Mouse (Mus musculus) urinary bladder, postnatal 25 days (tissue): ENCODE measurements around the gene Edc4.

Source experiments
- DNase-seq: peaks from one replicate; pipeline ENCODE4 v3.0.0; 2022; ENCODE audit warnings: low spot score

Gene Edc4

GRCm38 (mm10) chr8:105874301-105874700 lies 6.4 kb upstream of the Edc4 start:
- DNase-seq, result no peak

- no peak for DNase-seq
Measured at GRCm38 (mm10) chr8:105889756-105890465, 9.2 kb downstream of the Edc4 start.

DNA sequence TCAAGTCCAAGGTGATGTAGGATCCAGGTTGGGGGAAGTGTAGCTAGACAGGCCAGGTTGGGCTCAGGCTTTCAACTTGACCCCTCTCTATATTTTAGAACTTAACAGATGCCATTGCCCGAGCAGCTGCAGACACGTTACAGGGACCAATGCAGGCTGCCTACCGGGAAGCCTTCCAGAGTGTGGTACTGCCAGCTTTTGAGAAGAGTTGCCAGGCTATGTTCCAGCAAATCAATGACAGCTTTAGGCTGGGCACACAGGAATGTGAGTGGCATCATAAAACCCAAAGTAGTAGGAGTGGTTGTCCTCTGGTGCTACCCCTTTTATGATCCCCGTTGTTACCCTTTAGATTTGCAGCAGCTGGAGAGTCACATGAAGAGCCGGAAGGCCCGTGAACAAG lies 10.2 kb downstream of the Edc4 start:
- no peak for DNase-seq

DNA sequence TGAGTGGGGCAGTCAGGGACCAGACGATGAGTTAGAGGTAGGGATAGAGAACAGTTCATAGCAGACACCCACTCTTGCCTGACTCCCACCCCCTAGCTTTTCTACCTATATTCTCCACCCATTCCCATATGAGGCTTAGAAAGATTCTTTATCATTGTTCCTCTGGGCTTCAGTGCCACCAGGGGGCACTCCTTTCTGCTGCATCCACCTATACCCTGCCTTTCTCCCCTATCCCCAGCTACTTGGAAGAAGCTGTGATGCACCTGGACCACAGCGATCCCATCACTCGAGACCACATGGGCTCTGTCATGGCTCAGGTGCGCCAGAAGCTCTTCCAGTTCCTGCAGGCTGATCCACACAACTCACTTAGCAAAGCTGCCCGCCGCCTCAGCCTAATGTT lies 11.8 kb downstream of the Edc4 start:
- no peak for DNase-seq

- peak; percentile 39 for DNase-seq
Measured at GRCm38 (mm10) chr8:105893339-105893738, 12.7 kb downstream of the Edc4 start, which contains the start of gene Nrn1l. Gene Nrn1l (plus strand): TSS chr8:105893567.

GRCm38 (mm10) chr8:105897801-105898480 lies 17.3 kb downstream of the Edc4 start:
- DNase-seq, result no peak

GRCm38 (mm10) chr8:105900180-105900940 lies 19.7 kb downstream of the Edc4 start, which contains the start of gene Pskh1:
Gene Pskh1 (plus strand): TSS chr8:105900441.
- peak; percentile 92 for DNase-seq

DNA sequence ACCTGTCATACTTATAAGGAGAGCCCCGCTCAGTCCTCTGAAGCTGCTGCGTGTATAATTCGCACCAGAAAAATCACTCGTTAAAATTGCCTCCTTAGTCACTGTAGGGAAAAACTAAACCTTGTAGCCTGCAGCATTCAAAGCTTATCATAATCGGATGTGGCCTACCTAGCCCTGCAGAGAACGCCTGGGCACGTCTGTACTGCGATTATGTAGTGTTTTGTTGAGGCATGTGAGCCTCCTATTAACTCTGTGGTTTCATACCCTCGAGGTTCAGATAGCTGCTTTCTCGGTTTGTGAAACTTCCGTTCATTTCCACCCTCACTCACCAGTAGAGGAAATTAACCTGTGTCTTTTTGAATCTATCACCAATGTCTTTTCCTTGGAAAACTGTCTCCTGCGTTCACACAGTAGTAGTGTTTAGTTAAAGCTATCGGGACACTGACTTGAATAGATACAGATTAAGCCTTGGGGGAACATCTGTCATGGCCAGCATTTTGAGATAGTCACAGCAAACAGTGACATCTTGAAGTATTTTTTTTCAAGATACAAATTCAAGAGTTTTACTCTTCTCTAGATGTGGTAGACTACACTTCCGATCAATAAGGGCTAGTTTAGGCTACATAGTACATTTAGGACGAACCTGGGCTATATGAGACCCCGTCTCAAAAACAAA lies 20.4 kb downstream of the Edc4 start:
- DNase-seq, result no peak

GRCm38 (mm10) chr8:105919390-105919789 lies 38.7 kb downstream of the Edc4 start:
- no peak for DNase-seq

GRCm38 (mm10) chr8:105925123-105925522 lies 44.4 kb downstream of the Edc4 start:
- no peak for DNase-seq

GRCm38 (mm10) chr8:105930602-105931001 lies 49.9 kb downstream of the Edc4 start:
- peak; percentile 87 for DNase-seq

GRCm38 (mm10) chr8:105931271-105931670 lies 50.6 kb downstream of the Edc4 start:
- no peak for DNase-seq

GRCm38 (mm10) chr8:105932525-105932924 lies 51.8 kb downstream of the Edc4 start:
- DNase-seq, result no peak

GRCm38 (mm10) chr8:105933762-105934161 lies 53.1 kb downstream of the Edc4 start, which contains the start of gene Ctrl:
Gene Ctrl (minus strand): TSS chr8:105933862.
- no peak for DNase-seq

DNA sequence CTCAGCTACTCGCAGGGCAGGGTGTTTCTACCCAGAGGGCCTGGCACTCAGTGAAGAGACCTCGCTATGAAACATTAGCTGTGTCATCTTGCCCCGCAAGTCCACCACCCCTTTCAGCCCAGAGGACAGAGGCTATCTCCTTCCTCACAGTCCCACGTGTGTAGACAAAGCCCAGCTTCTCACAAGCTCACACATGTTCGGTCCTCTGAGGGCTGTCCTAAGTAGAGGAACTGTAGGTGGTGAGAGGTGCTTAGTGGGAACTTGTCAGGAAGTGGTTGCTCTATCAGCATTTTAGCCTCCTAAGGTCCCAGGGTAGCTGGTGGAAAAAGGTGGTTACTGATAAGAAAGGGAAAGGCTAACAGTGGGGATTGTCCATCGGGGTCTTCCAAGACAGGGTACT lies 54.4 kb downstream of the Edc4 start:
- no peak for DNase-seq

DNA sequence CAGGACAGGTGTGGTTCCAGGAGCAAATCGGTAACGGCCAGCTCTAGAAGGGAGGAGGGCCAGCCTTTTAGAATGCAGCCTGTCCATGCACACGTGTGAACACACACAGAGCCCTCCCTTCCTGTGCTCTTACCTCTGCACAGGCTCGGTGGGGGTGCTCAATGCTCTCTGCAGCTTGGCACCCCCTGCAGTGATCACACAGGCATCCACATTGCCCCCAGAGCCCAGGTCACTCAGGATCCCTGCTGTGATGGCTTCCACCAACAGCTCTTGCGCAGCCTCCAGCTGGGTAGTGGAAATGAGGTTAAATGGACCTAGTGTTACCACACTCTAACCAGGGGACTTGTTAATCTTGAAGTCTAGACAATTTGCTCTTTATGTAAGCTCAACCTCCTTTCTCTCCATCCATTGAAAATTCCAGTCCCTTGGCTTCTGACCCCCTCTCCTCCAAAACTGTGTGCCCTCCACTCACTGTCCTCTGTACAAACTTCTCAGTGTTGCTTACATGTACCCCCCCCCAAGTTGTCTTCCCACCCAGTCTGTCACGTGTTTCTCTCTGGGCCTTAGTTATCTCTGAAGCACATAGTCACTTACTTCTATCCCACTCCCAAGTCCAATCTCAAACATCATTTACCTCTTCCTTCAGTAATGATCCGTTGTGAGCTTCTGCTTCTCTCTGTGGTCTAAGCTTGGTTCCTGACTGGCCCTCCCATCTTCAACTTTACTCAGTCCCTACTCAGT lies 55.4 kb downstream of the Edc4 start:
- no peak for DNase-seq

GRCm38 (mm10) chr8:105936866-105937475 lies 56.3 kb downstream of the Edc4 start:
- DNase-seq, result peak; percentile 75

DNA sequence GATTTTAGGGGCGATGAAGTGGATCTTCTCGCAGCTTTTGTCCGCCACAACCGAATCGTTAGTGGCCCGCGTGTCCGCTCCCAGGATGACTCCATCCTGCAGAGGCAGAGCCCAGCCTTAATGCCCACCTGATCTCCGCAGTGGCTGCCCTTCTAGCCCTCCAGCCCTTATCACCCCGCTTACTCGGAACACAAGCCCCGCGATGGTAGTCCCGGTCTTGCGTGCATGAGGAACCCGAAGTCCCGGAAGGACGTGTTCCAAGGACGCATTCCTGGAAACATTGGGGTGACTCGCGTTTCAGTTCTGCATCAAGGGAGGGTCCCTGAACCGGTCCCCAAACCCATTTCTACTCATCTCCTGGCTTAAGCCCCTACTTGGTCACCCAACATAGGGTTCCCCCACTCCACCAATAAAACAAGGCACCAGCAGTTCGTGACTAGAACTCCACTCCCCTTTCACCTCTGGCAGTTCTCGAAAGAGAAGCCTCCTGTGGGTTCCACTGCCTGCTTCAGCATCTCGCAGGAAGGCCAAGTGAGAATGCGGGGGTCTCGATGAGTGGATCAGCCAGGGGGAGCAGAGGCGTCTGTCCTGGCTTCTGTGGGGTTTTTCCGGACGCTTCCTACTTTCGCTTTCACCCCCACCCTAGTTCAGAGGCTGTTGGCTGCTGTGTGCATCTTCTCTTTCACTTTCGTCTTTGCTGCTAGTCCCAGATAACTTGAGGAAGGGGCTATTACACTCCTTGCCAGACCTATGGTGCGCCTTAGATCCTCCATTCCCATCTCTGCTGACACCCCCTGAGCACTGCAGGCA lies 57.0 kb downstream of the Edc4 start:
- peak; percentile 40 for DNase-seq

DNA sequence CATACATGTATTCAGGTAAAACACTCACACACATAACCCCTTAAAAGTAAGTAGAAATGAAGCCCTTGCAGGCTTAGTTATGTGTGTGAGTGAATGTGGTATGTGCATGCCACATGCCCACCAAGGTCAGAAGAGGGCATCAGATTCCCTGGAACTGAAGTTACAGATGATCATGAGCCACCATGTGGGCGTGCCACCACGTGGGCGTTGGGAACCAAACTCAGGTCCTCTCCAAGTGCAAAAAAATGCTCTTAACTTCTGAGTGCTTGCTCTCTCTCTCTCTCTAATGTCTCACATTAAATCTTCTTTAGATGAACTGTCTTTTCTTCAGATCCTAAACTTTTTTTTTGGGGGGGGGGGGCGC lies 57.6 kb downstream of the Edc4 start, which contains the start of gene Psmb10:
Gene Psmb10, minus strand, starts transcription at position 139 of the 364 bp plus-strand sequence.
- DNase-seq, result no peak

- no peak for DNase-seq
Measured at GRCm38 (mm10) chr8:105942026-105942425, 61.3 kb downstream of the Edc4 start.
